Mouse (Mus musculus): Measurements from ENCODE around the gene Gm15080. TPM values are rescaled to one million over a fixed set of nuclear protein-coding genes. Genes with fewer than 3 reads are reported as not detected.

Gm15080 gene
- not detected in 2 replicates for polyA plus RNA-seq (2012; rRNA removed)

GRCm38 (mm10) chrX:147992693-147993092, at the start of gene Gm15080:
TSS of gene Gm15080 (plus strand) at chrX:147992993.

Other genes starting within 250 kb of the Gm15080 start
- not detected in 2 replicates for gene Gm15128, start 227.0 kb upstream of the Gm15080 start, polyA plus RNA-seq (2012; rRNA removed)
- not detected in 2 replicates for gene Gm15107, start 187.7 kb downstream of the Gm15080 start, polyA plus RNA-seq (2012; rRNA removed)

Measured in central nervous system, embryonic 18 days (tissue).